Mouse (Mus musculus) kidney, embryonic 16.5 days (tissue): ENCODE results near the gene Cdkn3. TPM values are rescaled to one million over a fixed set of nuclear protein-coding genes. Genes with fewer than 3 reads are reported as not detected.

Source experiments
- ATAC-seq: fragments of 200-750 bp; cut with Nextera tagmentation; 2 replicates; pipeline ENCODE4 v1.8.0; 2017; ENCODE audit warnings: moderate TSS enrichment; ENCODE audit not compliant: low FRiP score, low TSS enrichment
- H3K27ac ChIP-seq: fragments of 300-500 bp; sonication (generic); 2 replicates; pipeline ENCODE4 v1.5.1; 2014; ENCODE audit warnings: low read length
- H3K27me3 ChIP-seq: fragments of 300-500 bp; sonication (generic); 2 replicates; pipeline ENCODE4 v1.6.1; 2014; ENCODE audit warnings: low read length, control low read depth, mixed read lengths; ENCODE audit not compliant: insufficient read depth
- H3K36me3 ChIP-seq: fragments of 300-500 bp; sonication (generic); 2 replicates; pipeline ENCODE4 v1.6.1; 2014; ENCODE audit warnings: low read length, control low read depth, mixed read lengths; ENCODE audit not compliant: insufficient read depth
- H3K4me1 ChIP-seq: fragments of 300-500 bp; sonication (generic); 2 replicates; pipeline ENCODE4 v1.6.1; 2014; ENCODE audit warnings: low read length, control low read depth, mixed read lengths; ENCODE audit not compliant: insufficient read depth
- H3K4me2 ChIP-seq: fragments of 300-500 bp; sonication (generic); replicated peaks from 2 replicates; pipeline ENCODE4 v1.6.1; 2014; ENCODE audit warnings: low read depth, low read length
- H3K4me3 ChIP-seq: fragments of 300-500 bp; sonication (generic); 2 replicates; pipeline ENCODE4 v1.5.1; 2014; ENCODE audit warnings: mild to moderate bottlenecking, low read length
- H3K9ac ChIP-seq: fragments of 300-500 bp; sonication (generic); replicated peaks from 2 replicates; pipeline ENCODE4 v1.6.1; 2014; ENCODE audit warnings: low read length
- H3K9me3 ChIP-seq: fragments of 300-500 bp; sonication (generic); 2 replicates; pipeline ENCODE4 v1.6.1; 2016; ENCODE audit warnings: low read length, control low read depth
- WGBS: fragments of 180-500 bp; shearing (Covaris S2); extraction: QIAGEN DNeasy Blood & Tissue Kit; methylation state at CpG from one replicate; pipeline ENCODE4 v1.1.7; 2014; 5-methylcytosine and 5-hydroxymethylcytosine counted together
- polyA plus RNA-seq: library from polyadenylated mRNA; unstranded; fragments of >200 nt; fragmentation: Nextera tagmentation; extraction: Ambion mirVana; gene quantifications from 2 replicates; pipeline ENCODE4 v1.2.1, GENCODE M21; 2015

Gene Cdkn3
- polyA plus RNA-seq, 1 experiment from 2014 or later, result 43.2 TPM

DNA sequence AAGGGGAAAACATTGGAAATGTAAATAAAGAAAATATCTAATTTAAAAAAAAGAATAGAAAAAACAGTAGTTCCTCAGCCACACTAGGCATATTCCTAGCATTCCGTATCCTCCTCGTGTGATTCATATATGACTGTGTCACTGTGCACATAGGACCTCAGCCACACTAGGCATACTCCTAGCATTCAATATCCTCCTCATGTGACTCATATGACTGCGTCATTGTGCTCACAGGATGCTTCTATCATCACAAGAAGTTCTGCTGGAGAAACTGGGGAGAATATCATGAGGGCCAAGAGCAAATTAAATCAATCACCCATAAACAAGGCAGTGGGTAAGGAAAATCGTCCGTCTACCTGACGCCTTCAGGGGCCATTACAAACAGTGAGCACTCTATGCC is 30.4 kb downstream of the Cdkn3 start:
- 86% methylated on average over 6 of the region's 6 CpGs for WGBS
- ATAC-seq, result no peak
- Histone ChIP-seq H3K27me3 (no peaks in the 10 kb centered on the region), H3K9me3 (no peaks in the 10 kb centered on the region), H3K4me1 (peaks cover 14% of the 10 kb centered on the region), H3K27ac (no peak overlapping the region), H3K4me2 (no peak overlapping the region), H3K4me3 (no peak overlapping the region), H3K9ac (no peak overlapping the region), H3K36me3 (no peaks in the 10 kb centered on the region)

DNA sequence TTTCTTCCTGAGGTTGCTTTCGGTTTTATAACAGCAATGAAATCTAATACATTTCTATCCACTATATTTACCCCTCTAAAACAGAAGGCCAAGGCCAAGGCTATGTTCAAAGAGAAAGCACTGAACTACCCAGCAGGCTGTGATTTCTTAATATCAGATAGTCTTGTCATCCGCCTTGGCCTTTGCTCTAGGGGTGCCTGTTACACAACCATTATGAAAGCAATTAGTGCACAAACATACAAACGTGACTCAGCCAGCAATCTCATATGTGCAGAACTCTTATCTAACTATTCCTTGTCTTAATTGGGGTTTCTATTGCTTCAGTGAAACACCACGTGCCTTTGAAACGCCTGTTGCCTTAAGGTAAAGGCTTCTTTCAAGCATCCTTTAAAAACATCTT is 33.8 kb downstream of the Cdkn3 start:
- 90% methylated on average over 5 of the region's 5 CpGs for WGBS

DNA sequence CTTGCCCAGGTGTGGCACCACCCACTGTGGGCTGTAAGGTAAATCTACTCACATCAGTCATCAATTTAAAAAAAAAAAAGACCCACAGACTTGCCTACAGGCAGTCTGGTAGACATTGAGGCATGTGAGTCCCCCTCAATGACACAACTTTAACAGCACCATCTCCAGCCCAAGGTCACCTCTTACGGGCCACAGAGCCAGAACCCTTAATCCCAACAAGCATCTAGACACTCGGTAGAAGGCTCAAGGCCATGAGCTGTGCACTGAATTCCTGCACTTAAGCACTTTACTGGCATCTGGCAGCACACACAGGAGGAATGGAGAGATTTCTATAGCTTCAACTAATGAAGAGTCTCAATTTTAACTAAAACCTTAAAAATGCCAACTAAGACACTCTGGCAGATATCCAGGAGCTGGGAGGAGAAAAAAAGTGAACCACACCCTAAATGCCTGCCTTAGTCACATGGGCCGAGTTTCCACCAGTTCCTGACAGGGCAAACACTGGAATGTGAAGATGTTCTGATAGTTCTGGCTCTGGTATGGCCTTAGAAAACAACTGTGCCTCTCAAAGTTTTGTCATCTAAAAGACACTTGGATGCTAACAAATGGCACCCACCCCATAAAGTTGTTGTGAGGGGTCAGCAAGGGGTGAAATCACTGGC is 40.5 kb downstream of the Cdkn3 start:
- Histone ChIP-seq H3K27ac (no peak overlapping the region), H3K27me3 (no peaks in the 10 kb centered on the region), H3K4me1 (no peaks in the 10 kb centered on the region), H3K9ac (no peak overlapping the region), H3K4me3 (no peak overlapping the region), H3K4me2 (no peak overlapping the region), H3K36me3 (no peaks in the 10 kb centered on the region; the same call in none of the 2 replicates), H3K9me3 (no peaks in the 10 kb centered on the region)
- ATAC-seq, result no peak
- 75% methylated on average over 3 of the region's 3 CpGs for WGBS

More for the DNA sequence above, 33.8 kb downstream of the Cdkn3 start:
- ATAC-seq, result no peak
- no peak overlapping the region for H3K4me2 ChIP-seq
- H3K27me3 ChIP-seq, result no peaks in the 10 kb centered on the region
- H3K9me3 ChIP-seq, result no peaks in the 10 kb centered on the region
- H3K36me3 ChIP-seq, result no peaks in the 10 kb centered on the region; the same call in 1 of the 2 replicates
- no peak overlapping the region for H3K9ac ChIP-seq
- no peaks in the 10 kb centered on the region for H3K4me1 ChIP-seq
- H3K4me3 ChIP-seq, result no peak overlapping the region
- no peak overlapping the region for H3K27ac ChIP-seq

DNA sequence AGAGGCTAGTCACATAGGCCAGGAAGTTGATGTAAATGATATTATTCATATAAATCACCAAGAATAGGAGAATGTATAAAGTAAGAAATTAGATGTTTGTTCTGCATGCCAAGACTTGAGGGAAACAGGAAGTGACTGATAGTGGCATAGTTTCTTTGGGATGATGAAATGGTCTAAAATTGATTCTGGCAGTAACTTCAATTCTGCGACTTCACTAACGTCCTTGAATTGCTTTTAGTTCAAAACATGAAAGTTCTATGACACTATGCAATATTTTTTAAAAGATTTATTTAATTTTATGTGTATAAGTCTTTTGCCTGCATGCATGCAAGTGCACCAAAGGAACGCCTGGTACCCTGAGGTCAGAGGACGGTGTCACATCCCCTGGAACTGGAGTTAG is 42.9 kb downstream of the Cdkn3 start:
- Histone ChIP-seq H3K27me3 (no peaks in the 10 kb centered on the region), H3K36me3 (no peaks in the 10 kb centered on the region; the same call in none of the 2 replicates), H3K9ac (no peak overlapping the region), H3K27ac (no peak overlapping the region), H3K9me3 (no peaks in the 10 kb centered on the region), H3K4me3 (no peak overlapping the region), H3K4me2 (no peak overlapping the region), H3K4me1 (no peaks in the 10 kb centered on the region)
- WGBS, result 83% methylated on average over 4 of the region's 4 CpGs
- no peak for ATAC-seq

DNA sequence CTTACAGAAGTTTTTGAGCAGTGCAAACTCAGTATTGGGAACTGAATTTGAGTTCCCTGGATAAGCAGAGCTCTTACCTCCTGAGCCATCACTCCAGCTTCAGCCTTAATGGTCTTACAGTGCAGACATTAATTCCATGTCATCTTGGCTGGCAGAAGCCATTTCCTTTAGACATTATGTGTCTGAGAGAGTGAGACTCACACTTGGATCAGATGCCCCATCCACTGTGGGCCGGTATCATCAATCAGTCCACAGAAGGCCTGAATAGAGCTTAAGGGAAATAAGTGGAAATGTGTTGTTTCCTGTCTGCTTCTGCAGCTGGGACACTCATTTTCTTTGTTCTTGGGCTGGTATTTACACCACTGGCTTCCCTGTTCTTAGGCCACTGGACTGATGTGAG is 43.5 kb downstream of the Cdkn3 start:
- Histone ChIP-seq H3K9ac (no peak overlapping the region), H3K4me2 (no peak overlapping the region), H3K4me3 (no peak overlapping the region), H3K27ac (no peak overlapping the region), H3K4me1 (no peaks in the 10 kb centered on the region), H3K36me3 (no peaks in the 10 kb centered on the region; the same call in none of the 2 replicates), H3K9me3 (no peaks in the 10 kb centered on the region), H3K27me3 (no peaks in the 10 kb centered on the region)
- WGBS, result 94% methylated on average over 1 of the region's 1 CpGs
- no peak for ATAC-seq

DNA sequence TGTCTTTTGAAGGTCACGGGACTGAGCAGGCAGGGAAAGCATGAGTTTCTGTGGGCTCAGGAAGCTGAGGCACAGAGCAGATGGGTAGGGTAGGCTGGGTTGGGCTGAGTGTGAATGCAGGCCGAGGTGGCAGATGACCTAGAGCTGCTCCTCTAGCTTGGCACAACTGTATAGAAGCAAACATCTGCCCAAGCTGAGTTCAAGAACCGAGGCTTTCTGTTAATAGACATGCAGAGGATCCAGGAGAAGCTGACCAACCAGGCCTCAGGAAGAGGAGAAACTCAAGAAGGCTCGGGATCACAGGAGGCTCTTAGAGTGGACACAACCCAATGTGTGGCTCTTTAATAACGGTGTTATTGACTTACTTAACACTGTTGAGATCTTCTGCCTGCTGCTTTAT is 45.8 kb downstream of the Cdkn3 start:
- Histone ChIP-seq H3K4me3 (no peak overlapping the region), H3K9ac (no peak overlapping the region), H3K9me3 (no peaks in the 10 kb centered on the region), H3K36me3 (peaks cover 16% of the 10 kb centered on the region; the same call in 1 of the 2 replicates), H3K4me2 (no peak overlapping the region), H3K27me3 (no peaks in the 10 kb centered on the region), H3K4me1 (no peaks in the 10 kb centered on the region), H3K27ac (no peak overlapping the region)
- no peak for ATAC-seq
- 81% methylated on average over 5 of the region's 5 CpGs for WGBS

DNA sequence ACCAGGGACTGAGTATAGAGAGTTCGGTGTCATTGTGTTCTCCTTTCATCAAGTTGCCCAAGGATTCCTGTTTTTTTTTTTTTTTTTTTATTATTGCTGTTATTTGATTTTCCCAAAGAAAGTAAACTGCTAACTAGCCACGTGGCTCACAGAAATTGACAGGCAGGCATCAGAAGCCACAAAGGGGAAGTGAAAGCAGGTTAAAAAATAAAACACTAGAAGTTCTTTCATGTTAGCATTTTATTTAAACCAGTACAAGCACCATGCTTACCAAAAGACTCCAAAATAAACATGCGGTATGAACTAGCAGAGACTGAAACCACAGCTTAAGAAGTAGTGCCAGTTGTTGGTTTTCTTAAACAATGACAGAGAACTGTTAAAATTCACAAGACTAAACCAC is 47.6 kb downstream of the Cdkn3 start:
- H3K27ac ChIP-seq, result no peak overlapping the region
- H3K4me2 ChIP-seq, result no peak overlapping the region
- H3K36me3 ChIP-seq, result peaks cover 25% of the 10 kb centered on the region; the same call in 1 of the 2 replicates
- H3K4me1 ChIP-seq, result no peaks in the 10 kb centered on the region
- no peak for ATAC-seq
- no peak overlapping the region for H3K4me3 ChIP-seq
- no peak overlapping the region for H3K9ac ChIP-seq
- no peaks in the 10 kb centered on the region for H3K27me3 ChIP-seq
- 87% methylated on average over 3 of the region's 3 CpGs for WGBS
- no peaks in the 10 kb centered on the region for H3K9me3 ChIP-seq

DNA sequence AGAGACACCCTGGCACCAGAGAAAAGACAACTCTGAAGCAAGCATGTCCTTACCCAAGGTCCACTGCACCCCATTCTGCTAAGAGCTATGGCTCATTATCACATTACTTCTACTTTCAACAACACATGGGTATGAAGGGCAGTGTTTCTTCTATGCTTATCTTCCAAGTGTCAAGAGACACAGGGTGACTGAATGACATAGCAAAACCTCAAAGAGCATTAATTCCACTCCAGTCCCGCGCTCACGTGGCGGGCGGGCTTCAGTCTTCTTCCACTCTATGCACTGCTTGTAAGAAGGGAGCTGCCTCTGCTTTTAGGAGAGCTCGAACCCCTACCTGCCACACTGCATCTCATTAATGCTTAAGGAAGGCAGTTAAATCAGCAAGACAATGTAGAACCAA is 55.3 kb downstream of the Cdkn3 start:
- 91% methylated on average over 6 of the region's 6 CpGs for WGBS
- H3K36me3 ChIP-seq, result peaks cover 40% of the 10 kb centered on the region

DNA sequence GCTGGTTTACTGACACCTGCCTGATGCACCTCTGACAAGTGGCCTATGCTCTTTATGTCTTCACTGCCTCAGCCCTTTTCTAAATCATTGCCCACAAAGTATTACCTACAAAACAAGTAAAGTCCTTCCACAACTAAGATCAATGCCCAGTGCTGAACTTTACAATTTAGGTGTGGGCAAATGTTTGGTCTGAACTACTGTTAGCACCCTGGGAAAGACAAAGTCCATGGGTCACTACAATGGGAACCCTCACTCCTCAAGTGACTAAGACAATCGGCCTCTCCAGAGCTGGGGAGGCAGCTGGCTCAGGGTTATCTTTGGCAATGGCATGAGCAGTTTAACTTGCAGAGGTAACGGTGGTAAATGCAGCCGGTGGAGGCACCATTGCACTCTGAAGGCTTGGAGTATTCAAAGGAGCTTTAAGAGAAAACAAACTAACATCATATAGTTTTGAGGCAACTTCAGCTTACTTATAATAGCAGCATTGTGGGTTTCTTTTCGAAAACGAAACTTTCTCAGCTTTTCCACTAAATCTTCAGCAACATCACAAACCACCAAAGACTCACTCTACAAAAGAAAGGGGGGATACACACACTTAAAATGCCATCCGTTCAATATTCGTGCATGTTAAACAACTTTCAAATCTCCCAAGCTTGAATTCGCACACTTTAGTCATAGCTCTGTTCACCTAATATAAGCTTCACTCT is 56.7 kb downstream of the Cdkn3 start:
- 93% methylated on average over 8 of the region's 8 CpGs for WGBS
- Histone ChIP-seq H3K27ac (no peak overlapping the region), H3K9me3 (no peaks in the 10 kb centered on the region), H3K9ac (no peak overlapping the region), H3K36me3 (peaks cover 29% of the 10 kb centered on the region), H3K4me1 (peaks cover 14% of the 10 kb centered on the region), H3K4me2 (no peak overlapping the region), H3K27me3 (no peaks in the 10 kb centered on the region), H3K4me3 (no peak overlapping the region)
- no peak for ATAC-seq

More for the DNA sequence above, 55.3 kb downstream of the Cdkn3 start:
- no peak overlapping the region for H3K4me3 ChIP-seq
- H3K9ac ChIP-seq, result no peak overlapping the region
- H3K4me1 ChIP-seq, result peaks cover 7% of the 10 kb centered on the region
- H3K27ac ChIP-seq, result no peak overlapping the region
- no peak overlapping the region for H3K4me2 ChIP-seq
- no peaks in the 10 kb centered on the region for H3K27me3 ChIP-seq
- no peaks in the 10 kb centered on the region for H3K9me3 ChIP-seq
- no peak for ATAC-seq

DNA sequence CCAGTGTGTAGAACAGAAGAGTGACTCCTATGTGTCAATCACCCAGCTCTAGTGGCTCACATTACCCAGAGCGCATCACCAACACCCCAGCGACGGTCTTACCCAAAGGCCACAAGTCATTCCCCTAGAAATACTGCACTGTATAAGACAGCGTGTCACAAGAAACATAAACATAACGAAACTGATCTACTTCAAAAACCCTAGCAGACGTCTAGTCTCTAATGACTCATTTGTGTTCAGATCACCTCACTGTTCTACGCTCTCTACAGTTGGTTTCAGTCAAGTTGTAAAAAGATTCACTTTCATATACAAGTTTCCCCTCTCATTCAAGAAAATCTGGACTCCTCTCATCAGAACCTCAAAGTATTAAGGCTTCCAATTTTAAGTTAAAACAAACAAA is 58.4 kb downstream of the Cdkn3 start:
- Histone ChIP-seq H3K9ac (no peak overlapping the region), H3K27me3 (no peaks in the 10 kb centered on the region; the same call in 1 of the 2 replicates), H3K4me3 (no peak overlapping the region), H3K4me1 (peaks cover 14% of the 10 kb centered on the region), H3K9me3 (no peaks in the 10 kb centered on the region), H3K36me3 (peaks cover 18% of the 10 kb centered on the region), H3K4me2 (no peak overlapping the region), H3K27ac (no peak overlapping the region)
- WGBS, result 81% methylated on average over 7 of the region's 7 CpGs
- ATAC-seq, result no peak
